Mouse (Mus musculus) liver, postnatal 0 days (tissue): ENCODE measurements around the gene 1810062G17Rik. TPM values are rescaled to one million over a fixed set of nuclear protein-coding genes. Genes with fewer than 3 reads are reported as not detected.

Source experiments
- ATAC-seq: fragments of 200-750 bp; cut with Nextera tagmentation; 2 replicates; pipeline ENCODE4 v1.8.0; 2017; ENCODE audit warnings: mild to moderate bottlenecking, moderate library complexity
- DNase-seq: peaks from one replicate; pipeline ENCODE4 v3.0.0-alpha.2; 2016
- H3K27ac ChIP-seq: fragments of 300-500 bp; sonication (generic); 2 replicates; pipeline ENCODE4 v1.5.1; 2014; ENCODE audit warnings: antibody characterized with exemption, moderate library complexity, mild to moderate bottlenecking, low read depth
- H3K27me3 ChIP-seq: fragments of 300-500 bp; sonication (generic); 2 replicates; pipeline ENCODE4 v1.6.1; 2014; ENCODE audit warnings: low read length, control low read depth, mixed read lengths; ENCODE audit not compliant: insufficient read depth
- H3K36me3 ChIP-seq: fragments of 300-500 bp; sonication (generic); replicated peaks from 2 replicates; pipeline ENCODE4 v1.6.1; 2014; ENCODE audit warnings: mild to moderate bottlenecking, control low read depth, low read length, moderate library complexity, mixed read lengths; ENCODE audit not compliant: insufficient read depth
- H3K4me1 ChIP-seq: fragments of 300-500 bp; sonication (generic); 2 replicates; pipeline ENCODE4 v1.6.1; 2014; ENCODE audit warnings: antibody characterized with exemption, mild to moderate bottlenecking, control low read depth; ENCODE audit not compliant: insufficient read depth
- H3K4me2 ChIP-seq: fragments of 300-500 bp; sonication (generic); 2 replicates; pipeline ENCODE4 v1.6.1; 2014; ENCODE audit warnings: low read depth, mild to moderate bottlenecking, low read length, moderate library complexity, mixed read lengths
- H3K4me3 ChIP-seq: fragments of 300-500 bp; sonication (generic); 2 replicates; pipeline ENCODE4 v1.5.1; 2014; ENCODE audit warnings: low read depth, low read length
- H3K9ac ChIP-seq: fragments of 300-500 bp; sonication (generic); replicated peaks from 2 replicates; pipeline ENCODE4 v1.6.1; 2014; ENCODE audit warnings: mild to moderate bottlenecking, moderate library complexity
- H3K9me3 ChIP-seq: fragments of 300-500 bp; sonication (generic); 2 replicates; pipeline ENCODE4 v1.6.1; 2016; ENCODE audit warnings: mild to moderate bottlenecking, control low read depth, low read length, mixed read lengths
- CTCF ChIP-seq: sonication (generic); IDR thresholded peaks from 2 replicates; pipeline ENCODE4 v1.5.1; 2016; ENCODE audit warnings: antibody characterized with exemption, low read depth
- EP300 ChIP-seq: IDR thresholded peaks from 2 replicates; pipeline ENCODE4 v1.6.1; 2016; ENCODE audit warnings: antibody characterized with exemption, low read depth, mild to moderate bottlenecking
- WGBS: fragments of 180-500 bp; shearing (Covaris S2); extraction: QIAGEN DNeasy Blood & Tissue Kit; methylation state at CpG from one replicate; pipeline ENCODE4 v1.1.7; 2014; ENCODE audit not compliant: insufficient replicate concordance; 5-methylcytosine and 5-hydroxymethylcytosine counted together
- microRNA-seq: library from miRNA; unstranded; fragments of <30 nt; microRNA quantifications from one replicate; pipeline ENCODE4, GENCODE M21; 2016
- polyA plus RNA-seq: library from polyadenylated mRNA; unstranded; fragments of >200 nt; fragmentation: Nextera tagmentation; extraction: Ambion mirVana; gene quantifications from 2 replicates; pipeline ENCODE4 v1.2.1, GENCODE M21; 2015

The 1810062G17Rik gene
- polyA plus RNA-seq, 1 experiment from 2014 or later = 1.6 TPM

- Histone ChIP-seq H3K4me3 (no peak overlapping the region), H3K4me1 (no peaks in the 10 kb centered on the region), H3K4me2 (no peak overlapping the region), H3K9ac (no peak overlapping the region), H3K27me3 (peaks cover 23% of the 10 kb centered on the region), H3K27ac (no peak overlapping the region), H3K9me3 (no peaks in the 10 kb centered on the region), H3K36me3 (no peaks in the 10 kb centered on the region)
- ATAC-seq (no peak), DNase-seq (no peak)
- 66% methylated on average over 3 of the region's 3 CpGs for WGBS
- TF ChIP-seq EP300 = no peak
These were observed 48.7 kb downstream of the 1810062G17Rik start for GRCm38 (mm10) chr3:36524466-36524865.

DNA sequence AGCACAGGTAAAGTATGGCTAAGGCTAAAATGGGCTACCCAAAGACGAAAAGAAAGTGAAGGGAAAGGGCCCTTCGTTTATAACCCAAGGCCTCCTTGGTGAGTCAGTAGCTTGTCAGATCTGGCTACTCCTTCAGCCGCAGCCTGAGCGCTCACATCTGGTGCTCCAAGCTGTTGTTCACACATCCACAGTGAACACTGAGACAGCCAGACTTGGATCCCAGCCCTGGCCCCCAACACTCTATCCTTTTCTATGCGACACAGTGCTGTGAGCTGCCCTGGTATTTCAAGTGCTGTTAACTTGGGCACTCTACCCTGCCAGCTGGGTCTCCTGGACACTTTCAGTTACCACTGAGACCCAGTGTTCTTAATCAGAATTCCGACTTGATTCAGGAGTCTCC lies 54.6 kb downstream of the 1810062G17Rik start:
- Histone ChIP-seq H3K4me1 (peaks cover 8% of the 10 kb centered on the region), H3K4me3 (no peak overlapping the region), H3K9ac (no peak overlapping the region), H3K27ac (no peak overlapping the region), H3K9me3 (no peaks in the 10 kb centered on the region), H3K27me3 (no peaks in the 10 kb centered on the region), H3K36me3 (no peaks in the 10 kb centered on the region), H3K4me2 (no peak overlapping the region)
- TF ChIP-seq EP300 = no peak
- TF ChIP-seq CTCF = no peak
- DNase-seq = no peak
- WGBS = 82% methylated on average over 6 of the region's 6 CpGs
- ATAC-seq = no peak

- Histone ChIP-seq H3K27ac (no peak overlapping the region), H3K9me3 (no peaks in the 10 kb centered on the region), H3K4me1 (peaks cover 8% of the 10 kb centered on the region), H3K4me2 (no peak overlapping the region), H3K27me3 (no peaks in the 10 kb centered on the region), H3K9ac (no peak overlapping the region), H3K36me3 (no peaks in the 10 kb centered on the region), H3K4me3 (no peak overlapping the region)
- TF ChIP-seq EP300 (no peak), CTCF (no peak)
- WGBS = 68% methylated on average over 5 of the region's 5 CpGs
- DNase-seq = no peak
- no peak for ATAC-seq
These were observed 55.0 kb downstream of the 1810062G17Rik start for GRCm38 (mm10) chr3:36530781-36531180.

GRCm38 (mm10) chr3:36531242-36531641 lies 55.5 kb downstream of the 1810062G17Rik start:
- H3K4me2 ChIP-seq = no peak overlapping the region
- DNase-seq (no peak), ATAC-seq (no peak)
- H3K36me3 ChIP-seq = no peaks in the 10 kb centered on the region
- H3K27me3 ChIP-seq = no peaks in the 10 kb centered on the region
- 59% methylated on average over 2 of the region's 2 CpGs for WGBS
- peaks cover 8% of the 10 kb centered on the region for H3K4me1 ChIP-seq
- TF ChIP-seq EP300 (no peak), CTCF (no peak)
- no peaks in the 10 kb centered on the region for H3K9me3 ChIP-seq
- no peak overlapping the region for H3K27ac ChIP-seq
- H3K9ac ChIP-seq = no peak overlapping the region
- no peak overlapping the region for H3K4me3 ChIP-seq

Small RNA genes within 50 kb of the gene (microRNA-seq; reads per million reads assigned to microRNA genes)
- not detected for gene Mir7009

Other genes with a start within 250 kb of the 1810062G17Rik start
- gene Anxa5, start within 50 bp of the 1810062G17Rik start, polyA plus RNA-seq = 54.1 and 59.1 TPM in 2 replicates
- not detected in 2 replicates for gene Gm11549, start 45.9 kb downstream of the 1810062G17Rik start, polyA plus RNA-seq
- 22.9 and 24.8 TPM in 2 replicates for gene Exosc9, start 76.7 kb downstream of the 1810062G17Rik start, polyA plus RNA-seq
- 93.0 and 96.3 TPM in 2 replicates for gene Ccna2, start 96.2 kb downstream of the 1810062G17Rik start, polyA plus RNA-seq
- 3.4 and 3.9 TPM in 2 replicates for gene Bbs7, start 137.5 kb downstream of the 1810062G17Rik start, polyA plus RNA-seq
- 0.26 and 0.46 TPM in 2 replicates for gene Trpc3, start 214.2 kb downstream of the 1810062G17Rik start, polyA plus RNA-seq